Mouse (Mus musculus) megakaryocyte, embryonic 14.5 days (primary cell): Measurements from ENCODE around the gene Gorab.

Experiments used
- FLI1 ChIP-seq: IDR thresholded peaks from 2 replicates; pipeline ENCODE4 v1.6.1; 2012; ENCODE audit warnings: low read length, inconsistent platforms, mixed read lengths
- GATA1 ChIP-seq: IDR thresholded peaks from 3 replicates; pipeline ENCODE4 v1.6.1; 2012; ENCODE audit warnings: mixed read lengths, low read length, inconsistent platforms, borderline replicate concordance

- TF ChIP-seq FLI1 (no peak), GATA1 (no peak)
These were observed 40.4 kb upstream of the Gorab start for GRCm38 (mm10) chr1:163443832-163444231.
